Mouse (Mus musculus) forebrain, embryonic 15.5 days (tissue): Measurements from ENCODE around the gene Gm9507. TPM values are rescaled to one million over a fixed set of nuclear protein-coding genes. Genes with fewer than 3 reads are reported as not detected.

Experiments used
- ATAC-seq: fragments of 200-750 bp; cut with Nextera tagmentation; replicated peaks from 2 replicates; pipeline ENCODE4 v1.8.0; 2017; ENCODE audit warnings: mild to moderate bottlenecking, moderate TSS enrichment, moderate library complexity
- H3K27ac ChIP-seq: fragments of 300-500 bp; sonication (generic); replicated peaks from 2 replicates; pipeline ENCODE4 v1.5.1; 2015; ENCODE audit warnings: mild to moderate bottlenecking, inconsistent platforms
- H3K27me3 ChIP-seq: fragments of 300-500 bp; sonication (generic); 2 replicates; pipeline ENCODE4 v1.6.1; 2015; ENCODE audit warnings: inconsistent platforms
- H3K36me3 ChIP-seq: fragments of 300-500 bp; sonication (generic); 2 replicates; pipeline ENCODE4 v1.6.1; 2015; ENCODE audit warnings: mild to moderate bottlenecking, inconsistent platforms
- H3K4me1 ChIP-seq: fragments of 300-500 bp; sonication (generic); 2 replicates; pipeline ENCODE4 v1.6.1; 2015; ENCODE audit warnings: inconsistent platforms
- H3K4me2 ChIP-seq: fragments of 300-500 bp; sonication (generic); replicated peaks from 2 replicates; pipeline ENCODE4 v1.6.1; 2015; ENCODE audit warnings: mild to moderate bottlenecking, inconsistent platforms
- H3K4me3 ChIP-seq: fragments of 300-500 bp; sonication (generic); 2 replicates; pipeline ENCODE4 v1.5.1; 2015; ENCODE audit warnings: mild to moderate bottlenecking, inconsistent platforms
- H3K9ac ChIP-seq: fragments of 300-500 bp; sonication (generic); replicated peaks from 2 replicates; pipeline ENCODE4 v1.6.1; 2015; ENCODE audit warnings: mild to moderate bottlenecking, inconsistent platforms
- H3K9me3 ChIP-seq: fragments of 300-500 bp; sonication (generic); 2 replicates; pipeline ENCODE4 v1.6.1; 2016; ENCODE audit warnings: inconsistent platforms
- WGBS: fragments of 180-500 bp; shearing (Covaris S2); methylation state at CpG from one replicate; pipeline ENCODE4 v1.1.7; 2015; ENCODE audit warnings: mixed read lengths; 5-methylcytosine and 5-hydroxymethylcytosine counted together
- polyA plus RNA-seq: library from polyadenylated mRNA; unstranded; fragments of >200 nt; fragmentation: Nextera tagmentation; extraction: Ambion mirVana; gene quantifications from 2 replicates; pipeline ENCODE4 v1.2.1, GENCODE M21; 2015

The Gm9507 gene
- not detected in 2 replicates for polyA plus RNA-seq

- no peak for ATAC-seq
- H3K27me3 ChIP-seq = no peaks in the 10 kb centered on the region
- H3K4me1 ChIP-seq = no peaks in the 10 kb centered on the region
- no peaks in the 10 kb centered on the region for H3K36me3 ChIP-seq
- no peak within 1 kb of the TSS for H3K27ac ChIP-seq
- no peaks in the 10 kb centered on the region for H3K9me3 ChIP-seq
- H3K9ac ChIP-seq = no peak within 1 kb of the TSS
- 71% methylated on average over 5 of the region's 5 CpGs for WGBS
- H3K4me2 ChIP-seq = no peak within 1 kb of the TSS
- H3K4me3 ChIP-seq = no peak within 1 kb of the TSS
Measured at GRCm38 (mm10) chr10:77811743-77812142, at the start of gene Gm9507. Gm9507 (minus strand) TSS chr10:77811843.

- Histone ChIP-seq H3K4me1 (no peaks in the 10 kb centered on the region), H3K36me3 (no peaks in the 10 kb centered on the region), H3K4me2 (no peak within 1 kb of the TSS), H3K27me3 (no peaks in the 10 kb centered on the region), H3K27ac (0 out of 2 replicates have a peak within 1 kb of the TSS, but pooled peaks have one; percentile 11), H3K9ac (no peak within 1 kb of the TSS), H3K4me3 (no peak within 1 kb of the TSS), H3K9me3 (no peaks in the 10 kb centered on the region)
- ATAC-seq = no peak
- WGBS = 62% methylated on average over 9 of the region's 9 CpGs
Measured at GRCm38 (mm10) chr10:77852559-77852958, 40.9 kb upstream of the Gm9507 start, which contains the start of gene Gm10318. Gm10318 (plus strand) TSS chr10:77852859.

- Histone ChIP-seq H3K4me3 (no peak overlapping the region), H3K27me3 (no peaks in the 10 kb centered on the region), H3K4me1 (no peaks in the 10 kb centered on the region), H3K9ac (no peak overlapping the region), H3K9me3 (peaks cover 8% of the 10 kb centered on the region; the same call in 1 of the 2 replicates), H3K4me2 (no peak overlapping the region), H3K36me3 (no peaks in the 10 kb centered on the region), H3K27ac (no peak overlapping the region)
- WGBS = 88% methylated on average over 2 of the region's 2 CpGs
- no peak for ATAC-seq
Measured at GRCm38 (mm10) chr10:77847538-77847937, 35.9 kb upstream of the Gm9507 start.

DNA sequence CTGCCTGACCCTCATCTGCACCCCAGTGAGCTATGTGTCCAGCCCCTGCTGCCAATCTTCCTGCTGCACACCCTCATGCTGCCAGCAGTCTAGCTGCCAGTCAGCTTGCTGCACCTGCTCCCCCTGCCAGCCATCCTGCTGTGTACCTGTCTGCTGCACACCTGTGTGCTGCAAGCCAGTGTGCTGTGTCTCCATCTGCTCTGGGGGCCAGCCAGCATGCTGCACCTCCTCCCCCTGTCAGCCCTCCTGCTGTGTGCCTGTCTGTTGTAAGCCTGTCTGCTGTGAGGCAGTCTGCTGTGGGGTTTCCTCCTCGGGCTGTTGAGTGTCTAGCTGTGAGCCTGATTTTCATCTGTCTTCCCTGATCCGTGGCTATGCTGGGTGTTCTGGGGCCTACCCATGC lies 35.3 kb upstream of the Gm9507 start:
- peaks cover 8% of the 10 kb centered on the region; the same call in 1 of the 2 replicates for H3K9me3 ChIP-seq
- no peak for ATAC-seq
- H3K4me2 ChIP-seq = no peak overlapping the region
- no peaks in the 10 kb centered on the region for H3K27me3 ChIP-seq
- no peaks in the 10 kb centered on the region for H3K36me3 ChIP-seq
- WGBS = 6% methylated on average over 2 of the region's 2 CpGs
- H3K4me1 ChIP-seq = no peaks in the 10 kb centered on the region
- H3K27ac ChIP-seq = no peak overlapping the region
- no peak overlapping the region for H3K4me3 ChIP-seq
- H3K9ac ChIP-seq = no peak overlapping the region

- H3K36me3 ChIP-seq = no peaks in the 10 kb centered on the region
- H3K4me2 ChIP-seq = no peak within 1 kb of the TSS
- H3K4me1 ChIP-seq = no peaks in the 10 kb centered on the region
- no peak within 1 kb of the TSS for H3K27ac ChIP-seq
- WGBS = 81% methylated on average over 3 of the region's 3 CpGs
- H3K27me3 ChIP-seq = no peaks in the 10 kb centered on the region
- ATAC-seq = no peak
- H3K9me3 ChIP-seq = peaks cover 8% of the 10 kb centered on the region; the same call in 1 of the 2 replicates
- no peak within 1 kb of the TSS for H3K4me3 ChIP-seq
- H3K9ac ChIP-seq = no peak within 1 kb of the TSS
Measured at GRCm38 (mm10) chr10:77846503-77846902, 34.9 kb upstream of the Gm9507 start, which contains the start of gene Gm36176. Gm36176 (plus strand) TSS chr10:77846803.

GRCm38 (mm10) chr10:77839006-77839405 lies 27.4 kb upstream of the Gm9507 start:
- WGBS = 77% methylated on average over 6 of the region's 6 CpGs
- no peak overlapping the region for H3K9ac ChIP-seq
- ATAC-seq = no peak
- H3K27me3 ChIP-seq = no peaks in the 10 kb centered on the region
- H3K4me1 ChIP-seq = no peaks in the 10 kb centered on the region
- H3K27ac ChIP-seq = no peak overlapping the region
- no peaks in the 10 kb centered on the region for H3K36me3 ChIP-seq
- H3K4me2 ChIP-seq = no peak overlapping the region
- peaks cover 3% of the 10 kb centered on the region; the same call in 1 of the 2 replicates for H3K9me3 ChIP-seq
- no peak overlapping the region for H3K4me3 ChIP-seq

- H3K4me2 ChIP-seq = no peak within 1 kb of the TSS
- no peak within 1 kb of the TSS for H3K4me3 ChIP-seq
- 77% methylated on average over 9 of the region's 9 CpGs for WGBS
- H3K36me3 ChIP-seq = no peaks in the 10 kb centered on the region
- no peak for ATAC-seq
- no peaks in the 10 kb centered on the region for H3K27me3 ChIP-seq
- no peak within 1 kb of the TSS for H3K27ac ChIP-seq
- no peaks in the 10 kb centered on the region for H3K4me1 ChIP-seq
- no peak within 1 kb of the TSS for H3K9ac ChIP-seq
- no peaks in the 10 kb centered on the region for H3K9me3 ChIP-seq
Measured at GRCm38 (mm10) chr10:77835647-77836046, 24.0 kb upstream of the Gm9507 start, which contains the start of gene Krtap10-10. Krtap10-10 (plus strand) TSS chr10:77835947.

DNA sequence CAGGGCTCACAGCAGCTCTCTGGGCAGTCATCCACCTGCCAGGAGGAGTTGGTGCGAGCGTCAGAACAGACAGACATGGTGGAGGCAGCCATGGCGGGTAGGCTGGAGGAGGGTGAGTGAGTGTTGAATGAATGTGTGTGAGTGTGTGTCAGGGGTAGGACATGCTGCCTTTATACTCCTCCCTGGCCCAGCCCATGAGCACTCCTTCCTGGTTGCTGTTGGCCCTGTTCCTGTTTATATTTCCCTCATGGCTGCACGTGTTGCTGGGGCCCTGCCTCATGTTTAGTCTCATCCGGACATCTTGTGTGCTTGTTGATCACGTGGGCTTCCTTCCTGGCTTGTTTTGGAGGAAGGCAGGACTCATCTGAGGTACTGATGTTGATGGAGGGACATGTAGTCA lies 15.3 kb upstream of the Gm9507 start, which contains the start of gene Krtap10-4:
Krtap10-4 (minus strand) TSS at position 145 of the 400 bp plus-strand sequence.
- Histone ChIP-seq H3K36me3 (no peaks in the 10 kb centered on the region), H3K4me3 (no peak within 1 kb of the TSS), H3K4me1 (no peaks in the 10 kb centered on the region), H3K4me2 (no peak within 1 kb of the TSS), H3K27ac (no peak within 1 kb of the TSS), H3K9me3 (no peaks in the 10 kb centered on the region), H3K9ac (no peak within 1 kb of the TSS), H3K27me3 (no peaks in the 10 kb centered on the region)
- 72% methylated on average over 6 of the region's 6 CpGs for WGBS
- no peak for ATAC-seq

DNA sequence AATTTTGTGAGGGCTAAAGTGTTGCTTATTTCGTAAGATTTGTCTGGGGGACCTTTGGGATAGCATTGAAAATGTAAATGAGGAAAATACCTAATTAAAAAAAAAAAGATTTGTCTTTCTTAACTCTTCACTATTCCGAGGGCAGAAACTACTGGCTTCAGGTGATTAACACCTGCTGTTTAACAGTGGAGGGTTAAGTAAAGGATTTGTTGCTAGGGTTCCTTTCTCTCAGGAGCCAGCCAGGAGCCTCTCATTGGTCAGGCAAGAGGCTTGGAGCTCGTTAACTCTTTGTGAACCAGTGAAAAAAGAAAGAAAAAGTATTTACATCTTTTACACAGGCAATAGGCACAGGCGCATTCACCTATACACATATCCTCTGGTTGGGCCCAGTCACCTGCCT lies 7.6 kb upstream of the Gm9507 start:
- no peak overlapping the region for H3K9ac ChIP-seq
- 17% methylated on average over 4 of the region's 4 CpGs for WGBS
- ATAC-seq = no peak
- no peaks in the 10 kb centered on the region for H3K27me3 ChIP-seq
- H3K4me2 ChIP-seq = no peak overlapping the region
- no peaks in the 10 kb centered on the region for H3K9me3 ChIP-seq
- no peak overlapping the region for H3K27ac ChIP-seq
- no peaks in the 10 kb centered on the region for H3K36me3 ChIP-seq
- H3K4me1 ChIP-seq = no peaks in the 10 kb centered on the region
- H3K4me3 ChIP-seq = no peak overlapping the region

GRCm38 (mm10) chr10:77818523-77818922 lies 6.9 kb upstream of the Gm9507 start:
- Histone ChIP-seq H3K36me3 (no peaks in the 10 kb centered on the region), H3K9ac (no peak overlapping the region), H3K27ac (no peak overlapping the region), H3K9me3 (no peaks in the 10 kb centered on the region), H3K4me1 (no peaks in the 10 kb centered on the region), H3K4me2 (no peak overlapping the region), H3K4me3 (no peak overlapping the region), H3K27me3 (no peaks in the 10 kb centered on the region)
- WGBS = 94% methylated on average over 4 of the region's 4 CpGs
- no peak for ATAC-seq

- Histone ChIP-seq H3K4me1 (no peaks in the 10 kb centered on the region), H3K4me3 (no peak overlapping the region), H3K27ac (no peak overlapping the region), H3K27me3 (no peaks in the 10 kb centered on the region), H3K9me3 (no peaks in the 10 kb centered on the region), H3K36me3 (no peaks in the 10 kb centered on the region), H3K4me2 (no peak overlapping the region), H3K9ac (no peak overlapping the region)
- no peak for ATAC-seq
- WGBS = 30% methylated on average over 5 of the region's 5 CpGs
Measured at GRCm38 (mm10) chr10:77815514-77815913, 3.9 kb upstream of the Gm9507 start.

DNA sequence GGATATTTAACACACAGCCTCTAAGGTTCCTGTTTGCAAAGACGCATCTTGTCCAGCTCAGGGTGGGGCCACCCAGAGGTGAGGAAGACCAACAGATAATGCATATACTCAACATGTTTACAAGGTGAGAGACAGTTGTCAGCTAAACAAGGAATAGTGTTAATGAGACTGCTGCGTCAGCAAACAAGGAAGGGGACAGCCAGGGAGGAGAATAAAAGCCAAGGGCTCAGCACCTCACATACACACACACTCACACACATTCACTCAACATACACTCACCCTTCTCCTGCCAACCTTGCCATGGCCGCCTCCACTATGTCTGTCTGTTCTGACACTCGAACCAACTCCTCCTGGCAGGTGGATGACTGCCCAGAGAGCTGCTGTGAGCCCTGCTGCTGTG lies 2.7 kb upstream of the Gm9507 start, which contains the start of gene Gm2696:
Gm2696 (plus strand) TSS at position 301 of the 400 bp plus-strand sequence.
- Histone ChIP-seq H3K27ac (no peak within 1 kb of the TSS), H3K9ac (no peak within 1 kb of the TSS), H3K4me1 (no peaks in the 10 kb centered on the region), H3K36me3 (no peaks in the 10 kb centered on the region), H3K4me3 (no peak within 1 kb of the TSS), H3K4me2 (no peak within 1 kb of the TSS), H3K27me3 (no peaks in the 10 kb centered on the region), H3K9me3 (no peaks in the 10 kb centered on the region)
- no peak for ATAC-seq
- WGBS = 45% methylated on average over 4 of the region's 4 CpGs

GRCm38 (mm10) chr10:77804095-77804494 lies 7.5 kb downstream of the Gm9507 start:
- Histone ChIP-seq H3K9me3 (no peaks in the 10 kb centered on the region), H3K4me2 (no peak overlapping the region), H3K27me3 (no peaks in the 10 kb centered on the region), H3K4me3 (no peak overlapping the region), H3K4me1 (no peaks in the 10 kb centered on the region), H3K27ac (no peak overlapping the region), H3K9ac (no peak overlapping the region), H3K36me3 (no peaks in the 10 kb centered on the region)
- 77% methylated on average over 3 of the region's 3 CpGs for WGBS
- ATAC-seq = no peak
